Mouse (Mus musculus) lung, postnatal 0 days (tissue): Measurements from ENCODE around the gene Ctdsp2.

Experiments used
- CTCF ChIP-seq: IDR thresholded peaks from 2 replicates; pipeline ENCODE4 v1.5.1; 2016; ENCODE audit warnings: antibody characterized with exemption, mild to moderate bottlenecking
- EP300 ChIP-seq: IDR thresholded peaks from 2 replicates; pipeline ENCODE4 v1.6.1; 2016; ENCODE audit warnings: antibody characterized with exemption, mild to moderate bottlenecking, control low read depth

- TF ChIP-seq CTCF = no peak
- TF ChIP-seq EP300 = no peak
Observed at GRCm38 (mm10) chr10:126983193-126983725, 4.7 kb downstream of the Ctdsp2 start.
